Mouse (Mus musculus) embryo, embryonic 11.5 days (tissue): ENCODE results near the gene Med14.

ENCODE experiments used
- DNase-seq: peaks from one replicate; pipeline ENCODE4 v3.0.0-alpha.2; 2012; ENCODE audit warnings: low read depth, low spot score

Gene Med14

GRCm38 (mm10) chrX:12673054-12673775 lies 88.7 kb downstream of the Med14 start, which contains the start of gene 1810030O07Rik:
1810030O07Rik (minus strand) TSS chrX:12673668.
- DNase-seq: peak; percentile 70

GRCm38 (mm10) chrX:12653879-12654278 lies 108.0 kb downstream of the Med14 start:
- DNase-seq: no peak

DNA sequence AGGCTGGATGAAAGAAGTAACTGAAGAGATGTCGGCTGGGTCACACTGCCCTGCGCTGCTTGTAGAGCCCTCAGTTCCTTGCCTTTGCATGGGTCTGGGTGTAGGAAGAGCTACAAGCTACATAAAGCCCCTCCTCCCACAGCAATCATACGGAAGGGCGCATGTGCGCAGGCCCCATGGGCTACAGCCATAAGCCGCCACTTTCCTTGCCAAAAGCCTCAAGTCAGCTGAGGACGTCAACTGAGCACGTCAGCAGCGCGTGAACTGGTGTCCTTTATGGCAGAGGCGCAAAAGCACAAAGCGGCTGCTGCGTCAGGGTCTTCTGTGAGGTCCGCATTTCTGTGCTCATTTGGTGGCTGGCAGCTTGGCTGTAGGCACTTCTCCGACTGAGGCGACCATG lies 110.0 kb downstream of the Med14 start:
- DNase-seq: no peak

DNA sequence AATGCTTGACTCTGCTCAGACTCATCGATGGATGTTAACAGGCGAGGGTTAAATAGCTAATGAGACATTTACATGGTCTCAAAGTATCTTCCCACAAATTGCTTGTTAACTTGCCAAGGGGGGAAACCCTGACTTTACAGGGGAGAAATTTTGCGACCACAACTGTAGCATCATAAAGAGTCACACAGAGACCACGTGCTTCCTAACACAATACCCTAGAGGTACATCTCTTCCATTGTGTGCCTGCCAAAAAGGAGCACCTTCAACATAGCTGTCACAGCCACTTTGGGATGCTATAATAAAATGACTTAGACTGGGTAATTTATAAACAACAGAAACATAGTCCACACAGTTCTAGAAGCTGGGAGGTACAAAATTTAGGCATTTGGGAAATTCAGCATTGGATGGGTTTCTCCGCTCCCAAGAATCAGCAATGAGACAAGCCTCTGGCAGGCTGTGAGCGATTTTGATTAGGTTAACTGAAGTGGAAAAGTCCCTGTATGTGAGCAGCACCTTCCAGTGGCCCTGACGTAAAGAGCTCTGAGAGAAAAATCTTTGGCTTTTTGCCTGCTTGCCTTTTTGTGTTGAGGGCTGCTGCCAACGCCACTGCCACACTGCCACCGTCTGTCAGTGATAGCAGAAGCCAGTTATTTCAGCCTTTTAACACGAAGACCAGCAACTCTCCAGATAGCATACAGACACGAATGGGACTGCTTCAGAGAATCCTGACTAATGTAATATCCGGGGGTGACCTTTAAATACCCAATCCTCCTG lies 116.2 kb downstream of the Med14 start:
- DNase-seq: no peak

DNA sequence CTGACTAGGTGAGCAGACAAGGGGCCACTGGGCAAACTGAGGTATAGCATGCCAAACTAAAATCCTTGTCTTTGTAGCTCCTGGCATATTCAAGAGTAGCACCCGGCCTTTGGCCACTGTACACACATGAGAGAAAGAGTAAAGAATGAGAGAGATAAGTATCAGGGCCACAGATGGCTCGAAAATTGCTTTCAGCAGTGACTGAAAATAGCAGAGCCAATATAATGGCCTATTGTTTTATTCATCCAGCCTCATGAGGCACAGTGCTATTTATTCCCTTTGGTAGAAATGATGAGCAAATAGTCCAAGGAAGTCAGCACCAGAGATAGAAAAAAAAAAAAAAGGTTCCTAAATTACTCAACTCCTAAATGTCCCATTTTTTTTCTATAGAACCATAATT lies 116.9 kb downstream of the Med14 start:
- DNase-seq: no peak
